In genomic region chr16:95553136-95553535, GRCm38 (mm10) we compare ENCODE assay signal across 29 mouse cellular contexts.
"Had no signal": no experiment of that assay in that cellular context is flagged by ENCODE, and none has a peak within 500 bp of the region (broad histone marks: within the 10 kb centered on the region; RNA-seq: fewer than 3 reads in every experiment).

No protein-coding gene starts in this region.

- H3K36me3 ChIP-seq: limb, embryonic 10.5 days; liver, embryonic 12.5 days; liver, embryonic 13.5 days; liver, embryonic 15.5 days; lung, embryonic 15.5 days; midbrain, embryonic 10.5 days; midbrain, embryonic 12.5 days; midbrain, embryonic 13.5 days; midbrain, embryonic 15.5 days; neural tube, embryonic 12.5 days had no signal

- H3K4me1 ChIP-seq: liver, embryonic 12.5 days; liver, embryonic 13.5 days; liver, embryonic 15.5 days; megakaryocyte, embryonic 14.5 days; midbrain, embryonic 12.5 days; midbrain, embryonic 13.5 days; midbrain, embryonic 15.5 days; neural tube, embryonic 12.5 days had no signal

- H3K4me3 ChIP-seq: left cerebral cortex, adult 2 months; limb, embryonic 10.5 days; limb, embryonic 12.5 days; limb, embryonic 13.5 days; limb, embryonic 15.5 days; liver, embryonic 12.5 days; liver, embryonic 13.5 days; liver, embryonic 15.5 days; lung, embryonic 15.5 days; megakaryocyte, embryonic 14.5 days; midbrain, embryonic 10.5 days; midbrain, embryonic 12.5 days; midbrain, embryonic 13.5 days; midbrain, embryonic 15.5 days; neural tube, embryonic 12.5 days had no signal

- DNase-seq: liver; liver, embryonic 13.5 days; liver, postnatal 0 days; lung, adult 18-20 months; lung, adult 2 months; lung, embryonic 14.5 days; lung, postnatal 10 days; lung, postnatal 14 days; lung, postnatal 36 days; lung, postnatal 4 days had no signal

- H3K27ac ChIP-seq: left cerebral cortex, adult 2 months; limb, embryonic 10.5 days; limb, embryonic 12.5 days; limb, embryonic 13.5 days; limb, embryonic 15.5 days; liver, embryonic 12.5 days; liver, embryonic 13.5 days; liver, embryonic 14.5 days; liver, embryonic 15.5 days; lung, embryonic 15.5 days; macrophage; midbrain, embryonic 10.5 days; midbrain, embryonic 12.5 days; midbrain, embryonic 13.5 days; midbrain, embryonic 15.5 days; neural tube, embryonic 12.5 days had no signal

- H3K9ac ChIP-seq: limb, embryonic 12.5 days; limb, embryonic 13.5 days; limb, embryonic 15.5 days; liver, embryonic 12.5 days; liver, embryonic 13.5 days; liver, embryonic 14.5 days; liver, embryonic 15.5 days; liver, postnatal 0 days; lung, embryonic 14.5 days; lung, embryonic 15.5 days; midbrain, embryonic 12.5 days; midbrain, embryonic 13.5 days; midbrain, embryonic 15.5 days; neural tube, embryonic 12.5 days had no signal

- ATAC-seq: liver, embryonic 12.5 days; liver, postnatal 0 days; lung, postnatal 0 days; midbrain, embryonic 13.5 days; midbrain, embryonic 15.5 days; midbrain, embryonic 16.5 days had no signal

- H3K9me3 ChIP-seq: limb, embryonic 10.5 days; limb, embryonic 12.5 days; limb, embryonic 13.5 days; limb, embryonic 15.5 days; liver, embryonic 12.5 days; liver, embryonic 13.5 days; liver, embryonic 15.5 days; lung, embryonic 15.5 days; midbrain, embryonic 10.5 days; midbrain, embryonic 12.5 days; midbrain, embryonic 13.5 days; midbrain, embryonic 15.5 days; neural tube, embryonic 12.5 days had no signal

- H3K4me2 ChIP-seq: limb, embryonic 12.5 days; limb, embryonic 13.5 days; limb, embryonic 15.5 days; liver, embryonic 11.5 days; liver, embryonic 12.5 days; liver, embryonic 13.5 days; liver, embryonic 15.5 days; lung, embryonic 14.5 days; lung, embryonic 15.5 days; midbrain, embryonic 12.5 days; midbrain, embryonic 13.5 days; midbrain, embryonic 15.5 days; neural tube, embryonic 12.5 days had no signal

- H3K27me3 ChIP-seq: limb, embryonic 12.5 days; limb, embryonic 13.5 days; limb, embryonic 15.5 days; liver, embryonic 12.5 days; liver, embryonic 13.5 days; liver, embryonic 15.5 days; lung, embryonic 15.5 days; midbrain, embryonic 12.5 days; midbrain, embryonic 13.5 days; midbrain, embryonic 15.5 days; neural tube, embryonic 12.5 days had no signal
